Mouse (Mus musculus) testis, adult 2 months (tissue): ENCODE data around the gene Entpd7. TPM values are rescaled to one million over a fixed set of nuclear protein-coding genes. Genes with fewer than 3 reads are reported as not detected.

Experiments
- H3K27ac ChIP-seq: fragments of 200-500 bp; 2 replicates; pipeline ENCODE4 v1.5.1; 2012; ENCODE audit warnings: low read depth, low read length; ENCODE audit not compliant: control insufficient read depth, insufficient read depth
- H3K27me3 ChIP-seq: fragments of 200-500 bp; 2 replicates; pipeline ENCODE4 v1.6.1; 2012; ENCODE audit warnings: mild to moderate bottlenecking, low read length, moderate library complexity; ENCODE audit not compliant: control insufficient read depth, insufficient read depth
- H3K36me3 ChIP-seq: fragments of 200-500 bp; 2 replicates; pipeline ENCODE4 v1.6.1; 2012; ENCODE audit warnings: mild to moderate bottlenecking, low read length; ENCODE audit not compliant: control insufficient read depth, insufficient read depth
- H3K4me1 ChIP-seq: fragments of 200-500 bp; 2 replicates; pipeline ENCODE4 v1.6.1; 2012; ENCODE audit warnings: low read length; ENCODE audit not compliant: control insufficient read depth, insufficient read depth
- H3K4me3 ChIP-seq: fragments of 200-500 bp; 2 replicates; pipeline ENCODE4 v1.5.1; 2012; ENCODE audit warnings: low read depth, mild to moderate bottlenecking, low read length, moderate library complexity, mixed read lengths; ENCODE audit not compliant: control insufficient read depth
- CTCF ChIP-seq: fragments of 200-500 bp; IDR thresholded peaks from 2 replicates; pipeline ENCODE4 v1.5.1; 2012; ENCODE audit warnings: low read depth, mild to moderate bottlenecking, inconsistent platforms, low read length, moderate library complexity; ENCODE audit not compliant: control insufficient read depth, insufficient read depth, insufficient replicate concordance
- POLR2A ChIP-seq: fragments of 200-500 bp; IDR thresholded peaks from 2 replicates; pipeline ENCODE4 v1.6.1; 2012; ENCODE audit warnings: low read depth, mild to moderate bottlenecking, inconsistent platforms, low read length, moderate library complexity; ENCODE audit not compliant: control insufficient read depth
- polyA plus RNA-seq: library from polyadenylated mRNA; depleted of rRNA; stranded (reverse); fragments of >200 nt; gene quantifications from 2 replicates; pipeline ENCODE4 v1.2.3, GENCODE M21; 2012

Gene Entpd7
- polyA plus RNA-seq, 1 experiment = 1.5 TPM

DNA sequence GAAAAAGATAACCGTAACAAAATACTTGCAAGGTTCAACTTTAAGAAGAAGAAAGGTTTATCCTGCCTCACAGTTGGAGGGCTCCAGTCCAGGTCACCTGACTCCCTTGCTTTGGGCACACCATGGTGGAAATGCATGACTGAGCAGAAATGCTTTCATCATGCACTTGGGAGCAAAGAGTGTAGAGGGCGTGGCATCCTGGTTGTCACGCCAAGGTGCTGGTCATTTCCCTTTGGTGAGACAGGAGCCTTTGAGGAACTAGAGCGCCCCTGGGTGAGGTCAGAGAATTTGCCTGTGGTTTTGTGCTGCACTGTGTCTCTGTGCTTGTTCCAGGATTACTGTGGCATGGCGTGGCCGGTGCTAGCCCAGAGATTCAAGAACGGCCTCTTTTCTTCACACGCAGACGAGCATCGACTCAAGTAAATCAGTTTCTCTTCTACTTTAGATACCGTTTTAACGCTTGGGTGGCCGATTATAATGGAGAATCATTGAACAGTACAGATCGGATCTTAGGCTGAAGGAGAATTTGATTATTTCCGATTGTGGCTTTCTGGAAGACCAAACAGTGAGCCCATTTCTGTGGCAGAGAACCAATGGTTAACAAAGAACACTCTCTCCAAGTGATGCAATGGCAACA is 37.2 kb downstream of the Entpd7 start:
- no peaks in the 10 kb centered on the region for H3K36me3 ChIP-seq
- H3K27ac ChIP-seq = no peak overlapping the region
- no peaks in the 10 kb centered on the region for H3K27me3 ChIP-seq
- H3K4me1 ChIP-seq = no peaks in the 10 kb centered on the region
- H3K4me3 ChIP-seq = no peak overlapping the region
- TF ChIP-seq CTCF (no peak), POLR2A (no peak)

DNA sequence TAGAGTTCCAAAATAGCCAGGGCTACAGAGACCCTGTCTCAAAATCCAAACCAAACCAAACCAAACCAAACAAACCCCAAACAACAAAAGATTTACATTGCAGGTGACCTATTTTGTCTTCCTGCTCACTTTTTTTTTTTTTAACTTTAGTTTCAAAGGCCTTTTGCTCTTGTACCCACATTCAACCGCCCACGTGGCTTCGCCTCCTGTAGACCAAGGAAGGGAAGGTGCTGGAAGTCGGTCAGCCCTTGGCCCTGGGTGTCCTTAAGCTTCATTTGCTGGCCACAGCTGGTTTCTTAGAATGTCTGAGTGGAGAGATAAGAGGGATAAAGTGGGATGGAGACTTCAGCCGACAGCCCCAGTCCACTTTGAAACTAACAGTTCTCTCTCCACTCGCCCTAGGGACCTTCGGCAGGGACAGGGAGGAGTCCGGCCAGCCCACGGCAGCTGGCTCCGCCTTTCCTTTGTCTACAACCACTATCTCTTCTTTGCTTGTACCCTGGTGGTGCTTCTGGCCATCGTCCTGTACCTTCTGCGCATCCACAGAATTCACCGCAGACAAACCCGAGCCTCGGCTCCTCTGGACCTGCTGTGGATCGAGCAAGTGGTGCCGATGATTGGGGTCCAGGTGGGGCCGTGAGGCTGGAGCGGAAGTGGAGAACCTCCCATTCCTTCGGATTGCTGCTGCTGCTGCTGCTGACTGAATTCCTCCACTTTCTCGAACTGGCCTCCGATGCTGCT is 40.0 kb downstream of the Entpd7 start:
- H3K4me1 ChIP-seq = no peaks in the 10 kb centered on the region
- TF ChIP-seq CTCF = no peak
- no peak for TF ChIP-seq POLR2A
- H3K36me3 ChIP-seq = no peaks in the 10 kb centered on the region
- peak overlapping the region; percentile 48 for H3K4me3 ChIP-seq
- H3K27me3 ChIP-seq = no peaks in the 10 kb centered on the region
- H3K27ac ChIP-seq = no peak overlapping the region; the same call in 1 of the 2 replicates

DNA sequence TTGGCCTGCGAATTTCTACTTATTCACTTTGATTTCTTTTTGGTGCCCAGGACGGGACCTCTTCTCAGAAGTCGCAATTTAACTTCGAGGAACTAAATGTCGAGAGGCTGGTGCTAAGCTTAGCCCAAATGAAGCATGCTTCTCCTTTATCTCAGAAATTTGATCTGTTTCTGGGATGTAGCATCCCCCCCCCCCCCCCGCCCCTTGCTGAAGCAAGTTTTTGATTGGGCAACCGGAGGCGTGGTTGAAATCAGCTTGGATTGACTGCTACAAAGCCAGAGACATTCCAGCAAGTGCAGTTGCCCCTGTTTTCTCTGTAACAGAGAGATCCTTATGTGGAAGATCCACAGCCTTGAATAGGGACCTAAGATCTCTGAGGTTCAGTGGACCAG is 40.6 kb downstream of the Entpd7 start:
- TF ChIP-seq POLR2A (no peak), CTCF (no peak)
- Histone ChIP-seq H3K4me1 (no peaks in the 10 kb centered on the region), H3K27ac (no peak overlapping the region), H3K36me3 (no peaks in the 10 kb centered on the region), H3K27me3 (no peaks in the 10 kb centered on the region), H3K4me3 (peak overlapping the region; percentile 48)

GRCm38 (mm10) chr19:43731157-43731556 is 41.7 kb downstream of the Entpd7 start:
- Histone ChIP-seq H3K27ac (no peak overlapping the region), H3K36me3 (no peaks in the 10 kb centered on the region), H3K27me3 (no peaks in the 10 kb centered on the region), H3K4me1 (no peaks in the 10 kb centered on the region), H3K4me3 (no peak overlapping the region)
- TF ChIP-seq CTCF (no peak), POLR2A (no peak)

- Histone ChIP-seq H3K4me1 (no peaks in the 10 kb centered on the region), H3K36me3 (no peaks in the 10 kb centered on the region), H3K4me3 (no peak overlapping the region), H3K27ac (no peak overlapping the region), H3K27me3 (no peaks in the 10 kb centered on the region)
- TF ChIP-seq CTCF (no peak), POLR2A (no peak)
Measured at GRCm38 (mm10) chr19:43738409-43738808, 48.9 kb downstream of the Entpd7 start.

DNA sequence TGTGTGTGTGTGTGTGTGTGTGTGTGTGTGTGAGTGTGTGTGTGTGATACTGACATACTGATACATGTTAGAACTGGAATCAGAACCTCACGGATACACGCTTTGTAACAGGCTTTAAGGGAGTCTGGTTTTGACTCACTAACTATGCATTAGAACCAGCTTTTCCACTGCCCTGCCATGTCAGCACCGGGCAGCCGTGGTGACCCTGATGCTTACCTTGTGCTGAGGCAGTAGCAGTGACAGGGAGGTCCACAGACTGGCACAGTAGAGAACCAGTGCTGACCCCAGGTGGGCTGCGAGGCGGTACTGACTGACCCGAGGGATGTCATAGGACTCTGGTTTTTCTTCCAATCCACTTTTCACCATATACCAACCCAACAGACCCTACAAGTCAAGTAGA is 53.9 kb downstream of the Entpd7 start:
- no peaks in the 10 kb centered on the region for H3K27me3 ChIP-seq
- H3K36me3 ChIP-seq = no peaks in the 10 kb centered on the region
- H3K4me3 ChIP-seq = no peak overlapping the region
- no peak overlapping the region for H3K27ac ChIP-seq
- H3K4me1 ChIP-seq = no peaks in the 10 kb centered on the region
- TF ChIP-seq POLR2A (no peak), CTCF (no peak)

- TF ChIP-seq CTCF (no peak), POLR2A (no peak)
- Histone ChIP-seq H3K36me3 (no peaks in the 10 kb centered on the region), H3K27ac (no peak overlapping the region)
Measured at GRCm38 (mm10) chr19:43745740-43746139, 56.3 kb downstream of the Entpd7 start.

GRCm38 (mm10) chr19:43747877-43748276 is 58.4 kb downstream of the Entpd7 start:
- Histone ChIP-seq H3K27me3 (no peaks in the 10 kb centered on the region), H3K4me3 (no peak overlapping the region), H3K36me3 (no peaks in the 10 kb centered on the region), H3K27ac (no peak overlapping the region), H3K4me1 (no peaks in the 10 kb centered on the region)
- TF ChIP-seq POLR2A (no peak), CTCF (no peak)

More at GRCm38 (mm10) chr19:43745740-43746139, 56.3 kb downstream of the Entpd7 start:
- Histone ChIP-seq H3K4me1 (no peaks in the 10 kb centered on the region), H3K4me3 (no peak overlapping the region), H3K27me3 (no peaks in the 10 kb centered on the region)
